Mouse (Mus musculus) heart, adult 2 months (tissue): ENCODE results near the gene Tmem221.

Source experiments
- CTCF ChIP-seq: fragments of 200-600 bp; IDR thresholded peaks from 2 replicates; pipeline ENCODE4 v1.8.1; 2022; ENCODE audit warnings: antibody characterized with exemption, mild to moderate bottlenecking, moderate library complexity
- POLR2A ChIP-seq: fragments of 200-500 bp; IDR thresholded peaks from 2 replicates; pipeline ENCODE4 v1.6.1; 2011; ENCODE audit warnings: mild to moderate bottlenecking, low read depth, low read length, control low read depth; ENCODE audit not compliant: insufficient read depth

DNA sequence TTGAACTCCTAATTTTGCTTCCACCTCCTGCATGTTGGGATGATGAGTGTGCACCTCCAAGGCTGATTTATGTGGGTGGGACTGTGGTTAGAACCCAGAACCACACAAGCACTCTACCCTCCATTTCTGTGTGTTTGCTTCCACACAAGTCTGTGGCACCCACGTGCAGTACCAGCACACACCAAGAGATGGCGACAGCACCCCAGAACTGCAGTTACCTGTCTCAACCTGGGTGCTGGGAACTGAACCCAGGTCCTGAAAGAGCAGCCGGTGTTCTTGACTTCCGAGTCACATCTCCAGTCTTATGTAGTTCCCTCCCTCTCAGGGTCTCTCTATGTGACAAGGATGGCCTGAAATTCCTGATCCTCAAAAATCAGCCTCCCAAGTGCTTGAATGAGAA is 5.3 kb upstream of the Tmem221 start:
- TF ChIP-seq CTCF (peak; percentile 42), POLR2A (no peak)
